Mouse (Mus musculus) C2C12 (cell line): Measurements from ENCODE around the gene Tbxas1. TPM values are rescaled to one million over a fixed set of nuclear protein-coding genes. Genes with fewer than 3 reads are reported as not detected.

Experiments used
- H3K27me3 ChIP-seq: one replicate; pipeline ENCODE4 v1.6.1; 2011; ENCODE audit not compliant: control insufficient read depth, insufficient read depth, insufficient read length
- H3K36me3 ChIP-seq: one replicate; pipeline ENCODE4 v1.6.1; 2011; ENCODE audit not compliant: control insufficient read depth, insufficient read depth
- H3K4me3 ChIP-seq: one replicate; pipeline ENCODE4 v1.5.1; 2011; ENCODE audit warnings: mild to moderate bottlenecking, control low read depth; ENCODE audit not compliant: poor library complexity, insufficient read depth, severe bottlenecking
- H3K79me2 ChIP-seq: one replicate; pipeline ENCODE4 v1.6.1; 2011; ENCODE audit not compliant: control insufficient read depth, insufficient read depth
- H3K79me3 ChIP-seq: one replicate; pipeline ENCODE4 v1.6.1; 2011; ENCODE audit warnings: low read depth, control low read depth
- H3ac ChIP-seq: one replicate; pipeline ENCODE3; 2011; ENCODE audit warnings: low read depth; ENCODE audit not compliant: control insufficient read depth, insufficient read length
- CEBPB ChIP-seq: IDR thresholded peaks from one replicate; pipeline ENCODE4 v1.6.1; 2011; ENCODE audit warnings: low read depth, mild to moderate bottlenecking, control low read depth, moderate library complexity
- CTCF ChIP-seq: IDR thresholded peaks from one replicate; pipeline ENCODE4 v1.5.1; 2011; ENCODE audit not compliant: control insufficient read depth, insufficient read depth, insufficient read length
- FOSL1 ChIP-seq: IDR thresholded peaks from one replicate; pipeline ENCODE4 v1.8.0; 2011; ENCODE audit warnings: mild to moderate bottlenecking, low read length; ENCODE audit not compliant: poor library complexity, insufficient read depth, severe bottlenecking
- MAX ChIP-seq: IDR thresholded peaks from one replicate; pipeline ENCODE4 v1.6.1; 2011; ENCODE audit warnings: mild to moderate bottlenecking, control low read depth
- MYOD1 ChIP-seq: IDR thresholded peaks from one replicate; pipeline ENCODE4 v1.6.1; 2011; ENCODE audit warnings: low read depth; ENCODE audit not compliant: control insufficient read depth, insufficient read length
- MYOG ChIP-seq: IDR thresholded peaks from one replicate; pipeline ENCODE4 v1.6.1; 2011; ENCODE audit not compliant: control insufficient read depth, insufficient read length; ENCODE audit errors: extremely low read depth
- USF1 ChIP-seq: IDR thresholded peaks from one replicate; pipeline ENCODE4 v1.6.1; 2011; ENCODE audit warnings: low read depth, mild to moderate bottlenecking, control low read depth, moderate library complexity
- polyA plus RNA-seq: library from polyadenylated mRNA; unstranded; fragments of >200 nt; fragmentation: generic; extraction: Trizol; gene quantifications from one replicate; pipeline ENCODE4 v1.2.1, GENCODE M21; 2012; ENCODE audit warnings: missing spikeins

Tbxas1 gene
- polyA plus RNA-seq, 1 experiment: 0.06 TPM

- Histone ChIP-seq H3K4me3 (no peak overlapping the region), H3ac (no peak overlapping the region), H3K79me2 (peaks cover 97% of the 10 kb centered on the region), H3K27me3 (no peaks in the 10 kb centered on the region), H3K36me3 (no peaks in the 10 kb centered on the region), H3K79me3 (peaks cover 40% of the 10 kb centered on the region)
- TF ChIP-seq USF1 (no peak), MAX (no peak), FOSL1 (no peak), MYOD1 (no peak), CTCF (no peak), MYOG (no peak), CEBPB (no peak)
Observed at GRCm38 (mm10) chr6:38853561-38853992, 21.6 kb upstream of the Tbxas1 start.

- Histone ChIP-seq H3K4me3 (no peak overlapping the region), H3K27me3 (no peaks in the 10 kb centered on the region), H3K79me2 (peaks cover 99% of the 10 kb centered on the region)
Observed at GRCm38 (mm10) chr6:38859819-38860218, 15.4 kb upstream of the Tbxas1 start.

GRCm38 (mm10) chr6:38860301-38860700 is 14.9 kb upstream of the Tbxas1 start:
- Histone ChIP-seq H3K79me3 (peaks cover 53% of the 10 kb centered on the region), H3K36me3 (no peaks in the 10 kb centered on the region)

More at GRCm38 (mm10) chr6:38859819-38860218, 15.4 kb upstream of the Tbxas1 start:
- H3K79me3 ChIP-seq: peaks cover 53% of the 10 kb centered on the region
- no peaks in the 10 kb centered on the region for H3K36me3 ChIP-seq
- no peak overlapping the region for H3ac ChIP-seq
- TF ChIP-seq CTCF (no peak), USF1 (no peak), FOSL1 (no peak), MAX (no peak), MYOG (no peak), CEBPB (no peak), MYOD1 (no peak)

GRCm38 (mm10) chr6:38863595-38863994 is 11.6 kb upstream of the Tbxas1 start:
- no peak for TF ChIP-seq MYOD1
- TF ChIP-seq USF1: no peak
- no peaks in the 10 kb centered on the region for H3K36me3 ChIP-seq
- no peak overlapping the region for H3ac ChIP-seq
- H3K79me3 ChIP-seq: peaks cover 58% of the 10 kb centered on the region
- H3K79me2 ChIP-seq: peaks cover 98% of the 10 kb centered on the region
- H3K27me3 ChIP-seq: no peaks in the 10 kb centered on the region
- no peak overlapping the region for H3K4me3 ChIP-seq

More at GRCm38 (mm10) chr6:38860301-38860700, 14.9 kb upstream of the Tbxas1 start:
- no peak overlapping the region for H3K4me3 ChIP-seq
- H3K27me3 ChIP-seq: no peaks in the 10 kb centered on the region
- H3K79me2 ChIP-seq: peaks cover 99% of the 10 kb centered on the region
- TF ChIP-seq FOSL1 (no peak), MAX (no peak), CEBPB (no peak), MYOG (no peak), MYOD1 (no peak), USF1 (no peak), CTCF (no peak)
- H3ac ChIP-seq: no peak overlapping the region

GRCm38 (mm10) chr6:38865805-38866204 is 9.4 kb upstream of the Tbxas1 start:
- Histone ChIP-seq H3K36me3 (peaks cover 9% of the 10 kb centered on the region), H3K4me3 (no peak overlapping the region), H3K79me2 (peaks cover 99% of the 10 kb centered on the region), H3ac (no peak overlapping the region), H3K79me3 (peaks cover 54% of the 10 kb centered on the region), H3K27me3 (no peaks in the 10 kb centered on the region)
- TF ChIP-seq USF1: no peak
- no peak for TF ChIP-seq FOSL1

- Histone ChIP-seq H3ac (no peak overlapping the region), H3K4me3 (no peak overlapping the region), H3K36me3 (peaks cover 9% of the 10 kb centered on the region), H3K79me2 (peaks cover 99% of the 10 kb centered on the region), H3K27me3 (no peaks in the 10 kb centered on the region), H3K79me3 (peaks cover 54% of the 10 kb centered on the region)
- no peak for TF ChIP-seq MYOD1
- no peak for TF ChIP-seq USF1
- TF ChIP-seq CEBPB: no peak
- TF ChIP-seq CTCF: no peak
- TF ChIP-seq MYOG: no peak
Observed at GRCm38 (mm10) chr6:38866357-38866756, 8.8 kb upstream of the Tbxas1 start.
